Mouse (Mus musculus) CD8-positive naive resting alpha-beta T cell, adult 2 months (primary cell): ENCODE measurements around the gene Pik3c2a.

Experiments
- DNase-seq, 2 experiments: peaks; one replicate each; pipeline ENCODE4 v3.0.0; 2022; ENCODE audit warnings: low read depth in 2 of 2, low spot score in 2 of 2

The Pik3c2a gene

DNA sequence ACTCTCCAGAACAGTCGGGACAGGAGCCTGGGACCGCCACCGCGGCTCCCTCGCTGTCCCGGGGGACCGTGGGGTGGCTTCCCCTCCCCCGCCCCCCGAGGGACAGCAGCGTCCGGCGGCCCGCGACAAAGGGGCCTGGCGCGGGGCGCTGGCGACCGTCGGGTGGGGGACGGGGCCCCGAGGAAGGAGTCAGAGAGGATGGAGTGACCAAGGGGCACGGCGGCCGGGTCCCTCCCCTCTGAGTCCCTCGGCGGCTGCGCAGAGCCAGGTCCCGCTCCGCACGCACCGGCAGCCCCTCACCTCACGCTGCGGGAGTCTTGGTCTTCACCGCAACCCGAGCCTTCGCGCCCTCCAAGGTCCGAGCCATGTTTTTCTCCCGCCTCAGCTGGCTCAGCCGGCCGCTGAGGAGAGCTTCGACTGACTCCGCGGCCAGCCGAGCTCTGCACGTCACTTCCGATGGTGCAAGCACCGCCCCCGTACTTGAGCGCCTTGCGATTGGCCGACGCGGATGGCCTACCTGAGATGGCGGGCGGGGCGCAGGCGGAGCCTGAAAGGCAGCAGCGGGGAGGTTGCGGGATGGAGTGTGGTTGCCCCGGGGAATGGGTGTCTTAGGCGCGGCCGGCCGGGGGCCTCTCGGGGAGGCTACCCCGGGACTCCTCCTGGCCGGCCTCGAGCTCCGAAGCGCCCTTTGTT is at the start of gene Pik3c2a:
Gene Pik3c2a (minus strand): TSS at position 446 of the 693 bp plus-strand sequence.
- DNase-seq: peak; percentile 83 to 87

DNA sequence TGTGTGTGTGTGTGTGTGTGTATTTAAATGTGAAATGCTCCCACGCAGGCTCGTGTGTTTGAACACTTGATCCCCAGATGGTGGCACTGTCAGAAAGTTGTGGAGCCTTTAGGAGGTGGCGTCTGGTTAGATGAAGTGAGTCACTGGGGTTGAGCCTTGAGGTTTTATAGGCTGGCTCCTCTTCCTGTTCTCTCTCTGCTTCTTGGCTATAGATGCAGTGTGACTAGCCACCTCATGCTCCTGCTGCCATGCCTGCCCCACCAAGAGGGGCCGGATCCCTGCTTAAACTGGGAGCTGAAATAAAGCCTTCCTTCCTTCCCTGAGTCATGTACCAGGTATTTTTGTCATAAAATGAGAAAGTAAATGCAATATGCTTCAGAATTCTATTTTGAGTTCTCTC is 47.9 kb upstream of the Pik3c2a start:
- no peak for DNase-seq

DNA sequence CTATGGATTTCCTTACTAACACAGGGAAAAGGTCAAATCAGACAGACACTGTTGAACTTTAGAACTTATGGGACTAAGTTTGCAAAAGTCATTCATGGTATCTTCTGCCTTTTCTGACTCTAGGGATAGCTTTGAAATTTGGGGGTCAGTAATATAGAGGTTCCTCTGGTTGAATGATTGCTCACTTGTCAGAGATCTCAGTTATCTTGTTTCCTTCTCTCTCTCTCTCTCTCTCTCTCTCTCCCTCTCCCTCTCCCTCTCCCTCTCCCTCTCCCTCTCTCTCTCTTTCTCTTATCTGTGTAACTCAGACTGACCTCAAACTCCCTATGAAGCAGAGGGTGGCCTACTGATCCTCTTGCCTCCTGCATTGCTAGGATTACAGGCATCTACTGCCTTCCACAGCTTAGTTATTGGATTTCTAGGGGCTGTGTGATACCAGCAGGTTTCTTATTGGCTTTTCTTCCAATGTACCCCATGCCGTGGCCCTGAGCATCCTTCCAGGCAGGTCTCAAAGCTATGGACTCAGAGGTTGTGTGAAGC is 41.9 kb upstream of the Pik3c2a start:
- no peak for DNase-seq

DNA sequence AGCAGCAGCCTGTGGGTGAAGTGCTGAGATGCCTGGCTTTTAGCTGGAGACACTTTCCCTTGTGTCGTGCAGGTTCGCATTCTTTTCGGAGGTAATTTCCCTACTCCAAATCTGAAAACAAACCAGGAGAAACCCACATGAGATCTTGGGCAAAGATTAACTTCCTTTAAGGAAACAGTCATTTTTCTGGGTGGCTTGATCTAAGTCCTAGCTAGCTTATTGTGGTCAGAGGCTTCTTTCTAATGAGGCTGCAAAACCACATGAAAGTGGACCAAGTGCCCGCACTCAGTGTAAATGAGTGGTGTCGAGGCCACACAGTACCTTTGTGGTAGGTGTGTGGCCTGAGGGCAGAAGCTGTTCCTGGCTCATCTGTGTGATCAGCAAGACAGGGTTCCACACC is 41.0 kb upstream of the Pik3c2a start:
- DNase-seq: peak in 1 of 2 experiments; percentile 9

DNA sequence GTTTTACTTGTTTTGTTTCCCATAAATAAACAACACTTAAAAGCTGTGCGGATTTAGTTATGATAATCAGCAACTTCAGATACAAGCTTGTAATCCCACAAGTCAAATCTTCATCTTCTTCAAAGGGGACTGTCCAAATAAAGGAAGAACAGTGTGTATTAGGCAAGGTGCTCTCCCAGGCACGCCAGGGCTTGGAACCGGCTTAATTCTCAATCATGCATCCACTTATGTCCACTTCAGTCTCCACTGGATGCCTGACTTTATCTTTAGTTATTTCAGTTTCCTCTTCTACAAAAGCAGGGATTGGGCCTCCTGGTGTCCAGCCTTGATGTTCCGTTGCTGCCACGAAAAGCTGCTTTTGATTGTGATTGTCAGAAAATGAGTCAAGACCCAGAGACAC is 40.5 kb upstream of the Pik3c2a start:
- no peak for DNase-seq

DNA sequence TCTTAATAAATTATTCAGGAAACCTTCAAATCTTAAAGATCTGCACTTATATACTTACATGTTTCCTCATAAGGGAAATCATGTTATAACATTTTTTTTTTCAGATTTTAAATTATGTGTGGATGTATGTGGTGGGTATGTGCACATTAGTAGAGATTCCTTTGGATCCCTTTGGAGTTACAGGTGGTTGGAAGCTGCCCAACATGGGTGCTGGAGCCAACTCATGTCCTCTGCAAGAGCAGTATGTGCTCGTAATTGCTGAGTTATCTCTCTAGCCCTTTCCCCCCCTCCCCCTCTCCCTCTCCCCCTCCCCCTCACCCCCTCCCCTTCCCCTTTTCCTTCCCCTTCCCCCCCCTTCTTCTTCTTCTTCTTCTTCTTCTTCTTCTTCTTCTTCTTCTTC is 39.9 kb upstream of the Pik3c2a start:
- DNase-seq: no peak

DNA sequence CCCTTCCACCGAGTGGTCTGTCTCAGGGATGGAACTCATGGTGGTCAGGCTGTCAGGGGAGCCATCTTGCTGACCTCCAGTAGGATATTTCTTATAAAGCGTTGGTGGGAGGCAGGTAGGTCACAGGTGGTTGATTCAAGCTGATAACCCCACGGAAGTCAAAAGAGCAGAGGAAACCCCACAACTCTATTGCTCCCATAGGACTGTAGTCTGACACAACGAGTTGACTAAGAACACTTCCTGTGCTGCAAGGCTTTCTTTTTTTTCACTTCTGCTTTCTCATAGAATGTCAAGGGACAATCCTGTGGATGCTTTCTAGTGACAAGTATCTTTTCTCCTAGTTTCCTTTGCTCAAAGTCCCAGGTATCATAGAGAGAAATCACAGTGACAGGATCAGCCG is 33.0 kb upstream of the Pik3c2a start:
- DNase-seq: no peak

DNA sequence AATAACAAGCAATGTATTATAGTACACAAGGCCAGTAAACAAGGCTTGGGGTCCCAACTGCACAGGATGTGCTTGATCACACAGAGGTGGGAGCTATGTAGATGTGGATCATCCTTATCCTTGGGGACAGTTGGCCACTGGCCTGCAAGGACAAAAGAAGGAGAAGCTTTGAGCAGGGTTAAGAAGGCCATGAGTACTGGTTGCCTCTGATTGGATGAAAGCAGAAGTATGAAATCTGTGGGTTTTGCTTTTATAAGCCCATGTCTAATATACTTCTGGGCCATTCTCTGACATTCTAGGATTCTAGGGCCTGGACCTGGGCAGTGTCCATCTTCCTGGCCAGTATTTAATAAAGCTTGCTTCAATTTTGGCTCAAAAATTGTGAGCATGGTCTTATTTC is 32.6 kb upstream of the Pik3c2a start:
- no peak for DNase-seq

DNA sequence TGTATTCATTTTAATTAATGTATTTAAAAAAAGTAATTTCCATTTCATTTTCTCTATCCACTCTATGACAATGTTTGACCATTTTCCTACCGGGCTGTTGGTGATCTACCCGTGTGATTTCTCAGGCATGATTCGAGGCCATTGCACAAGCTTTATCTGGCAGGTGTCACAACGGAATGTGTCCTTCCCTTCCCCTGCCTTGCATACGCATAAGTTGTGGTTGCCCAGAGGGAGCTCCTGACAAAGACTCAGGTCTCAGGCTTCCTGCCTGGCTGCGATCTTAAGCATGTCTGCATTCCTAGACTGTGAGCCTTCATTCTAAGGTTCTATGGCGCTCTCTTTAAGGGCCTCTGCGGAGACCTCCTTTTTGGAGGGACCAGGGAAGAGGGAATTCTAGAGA is 18.9 kb upstream of the Pik3c2a start:
- DNase-seq: no peak

DNA sequence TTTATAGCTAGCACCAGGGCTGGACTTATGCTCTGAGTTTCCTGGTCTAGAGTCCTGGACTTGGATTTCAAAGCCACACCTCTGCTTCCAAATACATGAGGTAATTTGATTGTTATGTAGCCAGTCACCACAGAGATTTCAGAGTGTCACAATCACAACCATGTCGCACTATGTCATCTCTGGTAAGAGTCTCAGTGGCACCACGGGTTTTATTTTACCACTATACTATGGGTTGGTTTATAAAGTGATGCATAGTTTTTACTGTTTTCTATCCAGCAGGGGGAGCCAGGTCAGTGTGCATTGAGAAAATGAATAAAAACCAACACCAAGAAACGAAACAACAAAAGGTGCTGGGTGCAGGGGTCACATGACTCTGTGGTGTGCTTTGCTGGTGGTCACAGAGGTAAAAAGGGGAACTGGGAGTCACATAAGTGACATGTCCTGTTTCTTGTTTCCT is 15.8 kb upstream of the Pik3c2a start:
- DNase-seq: peak; percentile 16 to 53

DNA sequence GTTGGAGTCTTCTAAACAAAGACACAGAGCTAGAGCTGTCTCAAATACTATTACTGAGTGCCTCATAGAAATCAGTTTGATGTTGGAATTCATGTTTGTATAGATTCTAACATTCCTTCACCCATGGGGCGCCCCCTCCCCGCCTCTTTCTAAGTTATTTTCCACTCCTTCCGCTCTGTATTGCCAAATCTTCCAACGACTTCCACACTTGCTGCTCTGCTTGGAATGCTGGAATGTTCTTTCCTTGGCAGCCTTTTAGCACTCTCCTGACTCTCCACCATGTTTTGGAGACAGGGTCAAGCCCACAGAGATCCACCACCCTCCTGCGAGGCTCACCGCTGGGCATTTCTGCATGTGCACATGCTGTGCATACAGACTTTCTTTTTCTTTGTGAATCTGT is 14.1 kb upstream of the Pik3c2a start:
- DNase-seq: no peak

DNA sequence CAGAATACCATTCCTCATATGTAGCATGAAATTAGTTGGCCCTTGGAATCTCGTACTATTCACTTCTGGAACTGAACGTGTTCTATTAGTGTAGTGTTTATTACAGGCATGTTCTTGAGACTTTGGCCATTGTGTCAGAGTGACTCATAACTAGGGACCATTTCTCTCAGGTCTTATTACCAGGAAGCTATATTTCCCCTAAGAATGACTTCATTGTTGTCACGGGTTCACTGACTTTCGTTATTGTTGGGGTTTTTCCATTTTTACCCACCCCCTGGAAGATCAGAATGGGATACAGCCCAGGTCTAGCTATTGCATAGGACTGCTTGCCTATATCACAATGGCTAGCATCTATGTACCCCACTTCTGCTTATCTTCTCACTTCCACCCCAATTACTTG is 13.7 kb upstream of the Pik3c2a start:
- no peak for DNase-seq

DNA sequence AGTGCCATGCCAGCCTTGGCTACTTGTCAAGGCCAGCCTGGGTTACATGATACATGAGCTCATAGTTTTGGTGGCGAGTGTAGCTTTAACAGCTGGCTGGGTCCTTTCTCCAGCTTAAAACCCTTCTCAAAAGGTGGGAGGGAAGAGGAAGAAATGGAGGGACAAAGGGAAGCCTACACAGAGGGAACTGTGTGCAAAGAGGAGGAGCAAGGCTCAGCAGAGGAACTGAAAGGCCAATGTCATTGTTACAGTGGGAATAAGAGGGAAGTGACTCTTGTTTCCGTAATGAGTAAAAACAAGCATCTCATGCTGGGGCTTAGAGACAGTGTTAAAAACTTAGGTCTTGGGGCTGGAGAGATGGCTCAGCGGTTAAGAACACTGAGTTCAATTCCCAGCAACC is 3.4 kb upstream of the Pik3c2a start:
- no peak for DNase-seq

DNA sequence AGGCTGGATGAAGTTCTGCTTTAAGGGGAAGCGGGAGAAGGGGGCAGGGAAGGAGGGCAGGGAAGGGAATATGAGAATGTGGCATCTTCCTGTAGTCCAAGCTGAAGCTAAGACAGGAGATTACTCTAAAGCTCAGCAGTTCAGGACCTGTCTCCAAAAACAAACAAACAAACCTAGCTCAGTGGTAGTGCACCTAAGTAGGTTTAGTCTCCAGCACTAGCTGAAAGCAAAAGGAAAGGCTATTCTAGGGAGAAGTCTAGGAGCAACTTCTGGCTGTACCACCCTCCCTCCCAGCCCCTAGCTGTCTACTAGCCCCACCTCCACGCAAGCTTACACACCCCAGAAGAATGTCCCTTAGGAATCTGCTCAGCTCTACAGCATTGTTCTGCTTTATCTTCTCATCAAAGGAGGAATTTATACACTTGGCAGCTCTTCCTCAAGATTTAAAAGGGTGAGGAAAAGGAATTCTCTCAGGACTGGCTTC is 1.1 kb upstream of the Pik3c2a start:
- no peak for DNase-seq

DNA sequence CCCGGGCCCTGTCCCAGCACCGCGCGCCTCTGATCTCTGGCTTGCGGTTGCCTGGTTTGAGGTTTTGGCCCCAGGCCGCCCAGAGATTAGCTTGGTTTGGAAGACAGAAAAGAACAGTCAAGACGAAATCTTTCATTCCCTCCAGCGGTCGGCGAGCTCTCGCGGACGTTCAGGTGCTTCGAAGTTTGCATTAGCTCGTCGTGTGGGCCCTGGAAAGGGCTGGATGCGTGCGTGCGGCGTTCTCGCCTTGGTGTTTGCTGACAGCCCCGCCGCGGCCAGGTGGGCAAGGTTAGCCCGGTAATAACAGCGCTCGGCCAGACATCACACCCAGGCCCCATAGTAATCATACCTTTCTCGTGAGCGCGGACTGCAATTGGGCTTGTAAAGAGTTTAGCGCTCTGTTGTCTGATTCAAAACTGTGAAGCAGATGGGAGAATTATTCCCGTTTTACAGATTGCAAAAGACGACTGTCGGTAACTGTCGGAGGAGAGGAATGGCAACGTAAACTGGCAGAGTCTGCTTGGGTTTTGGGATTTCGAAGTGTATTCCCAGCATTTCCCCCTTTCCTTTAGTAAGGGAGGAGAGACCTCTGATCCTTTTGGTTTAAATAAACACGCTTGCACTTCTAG is 562 bp upstream of the Pik3c2a start:
- DNase-seq: peak in 1 of 2 experiments; percentile 43

DNA sequence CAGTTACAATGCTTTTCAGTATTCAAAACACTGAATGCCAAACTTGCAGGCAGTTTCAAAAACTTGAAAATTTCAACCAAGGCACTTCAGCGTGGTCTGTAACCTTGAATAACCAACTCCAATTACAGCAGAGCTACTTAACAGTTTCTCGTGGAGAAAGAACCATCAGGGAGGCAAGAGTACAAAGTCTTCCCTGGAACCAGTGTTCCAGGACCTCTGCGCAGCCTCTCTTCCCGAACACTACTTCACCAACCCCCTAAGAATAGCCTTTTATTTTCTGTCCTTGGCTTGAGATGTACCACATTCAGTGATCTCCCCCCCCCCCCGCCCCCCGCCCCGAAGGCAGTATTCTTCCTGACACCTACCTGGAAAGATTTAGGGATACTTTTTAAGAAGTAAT is 1.0 kb downstream of the Pik3c2a start:
- no peak for DNase-seq

DNA sequence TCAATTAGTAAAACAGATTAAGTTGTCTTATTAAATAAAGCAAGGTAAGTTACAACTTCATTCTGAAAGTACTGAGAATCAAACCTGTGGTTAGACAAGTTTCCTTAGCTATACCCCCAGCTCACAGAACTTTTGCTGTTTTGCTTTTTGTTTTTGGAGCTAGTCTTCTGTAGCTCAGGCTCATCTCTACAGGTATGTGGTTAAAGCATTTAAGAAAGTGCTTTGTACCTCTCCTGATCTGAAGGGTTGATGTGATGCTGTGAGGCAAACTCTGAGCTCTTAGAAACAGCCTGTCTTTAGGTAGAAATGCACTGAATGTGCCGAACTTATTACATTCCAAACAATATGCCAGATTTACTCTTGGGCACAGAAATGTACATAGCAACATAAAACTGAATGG is 1.9 kb downstream of the Pik3c2a start:
- no peak for DNase-seq

DNA sequence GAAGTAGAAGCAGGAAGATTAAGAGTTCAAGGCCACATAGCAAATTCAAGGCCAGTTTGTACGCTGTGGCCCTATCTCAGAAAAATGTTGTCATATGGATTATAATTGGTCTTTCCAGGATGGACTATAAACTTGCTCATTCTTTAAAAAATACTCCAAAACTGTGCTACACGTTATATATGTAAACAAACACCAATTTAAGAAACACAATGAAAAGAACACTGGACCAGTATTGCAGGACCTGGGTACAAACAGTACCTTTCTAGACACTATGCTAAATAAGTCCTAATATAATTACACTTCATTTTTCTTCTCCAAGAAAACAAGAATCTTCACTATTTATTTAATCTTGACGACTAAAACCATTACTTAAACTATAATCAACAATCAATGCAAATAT is 11.6 kb downstream of the Pik3c2a start:
- DNase-seq: no peak

DNA sequence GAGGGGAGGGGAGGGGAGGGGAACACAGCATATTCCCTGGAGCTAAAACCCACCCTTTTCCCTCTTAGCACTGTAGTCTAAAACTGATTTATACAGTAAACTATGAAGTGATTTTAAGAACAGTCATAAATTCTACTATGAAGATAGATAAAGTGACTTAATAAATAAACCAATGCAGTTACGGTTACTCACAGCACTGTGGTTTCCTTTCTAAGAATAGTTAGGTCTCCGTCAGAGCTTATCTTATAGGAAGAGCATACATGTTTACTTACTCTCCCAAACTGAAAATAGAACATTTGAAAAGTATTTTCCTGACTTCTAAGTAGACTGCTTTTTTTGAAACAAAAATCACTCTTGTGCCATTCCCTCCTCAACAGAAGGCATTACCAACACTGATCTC is 12.3 kb downstream of the Pik3c2a start:
- DNase-seq: no peak

DNA sequence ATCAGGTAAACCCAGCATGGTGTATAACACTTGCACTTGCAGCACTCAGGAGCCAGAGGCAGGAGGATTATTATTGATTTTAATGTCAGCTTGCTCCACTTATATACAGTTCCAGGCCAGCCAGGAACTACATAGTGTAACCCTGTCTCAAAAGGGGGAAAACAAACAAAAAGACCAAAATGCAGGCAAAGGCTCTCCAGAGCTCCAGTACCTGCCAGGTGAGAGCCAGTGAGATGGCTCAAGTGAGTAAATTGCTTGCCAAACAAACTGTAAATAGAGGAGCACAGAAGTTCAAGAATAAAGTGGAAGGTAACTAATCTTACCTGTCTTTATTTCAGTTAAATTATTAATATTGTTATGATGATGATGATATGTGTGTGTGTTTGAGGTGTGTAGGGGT is 16.0 kb downstream of the Pik3c2a start:
- DNase-seq: no peak

DNA sequence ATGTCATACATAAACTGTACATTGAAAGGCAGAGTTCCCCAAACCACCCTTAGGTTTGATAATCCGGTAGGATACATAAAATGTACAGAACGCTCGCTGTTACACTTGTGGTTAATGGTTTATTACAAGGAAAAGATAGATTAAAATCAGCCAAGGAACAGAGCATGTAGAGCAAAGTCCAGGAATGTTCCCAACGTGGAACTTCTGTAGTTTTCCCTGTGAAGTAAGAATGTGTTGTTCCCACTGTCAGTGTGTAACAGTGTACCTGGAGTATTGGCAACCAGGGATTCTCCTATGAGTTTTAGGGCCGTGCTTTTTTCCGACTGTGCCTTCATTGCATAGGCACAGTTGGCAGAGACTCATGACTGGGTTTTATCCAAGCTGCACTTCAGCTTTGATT is 17.5 kb downstream of the Pik3c2a start:
- DNase-seq: no peak

DNA sequence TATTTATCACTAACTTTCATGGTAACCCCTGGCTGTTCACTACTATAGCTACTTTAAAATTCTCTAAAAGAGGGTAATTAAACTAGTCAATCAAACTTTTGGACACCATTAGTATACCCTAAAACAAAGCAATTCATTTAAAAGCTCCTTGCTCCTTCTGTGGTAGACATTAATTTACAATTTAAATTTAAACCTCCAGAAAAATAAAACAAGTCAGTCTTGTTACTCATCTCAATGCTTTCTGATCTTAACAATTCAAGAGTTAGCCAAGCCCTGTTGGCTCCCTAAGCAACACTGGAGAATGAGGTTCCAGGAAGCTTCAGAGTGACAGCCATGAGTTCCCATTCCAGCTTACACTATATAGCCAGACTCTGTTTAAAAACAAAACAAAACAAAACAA is 22.2 kb downstream of the Pik3c2a start:
- DNase-seq: no peak

DNA sequence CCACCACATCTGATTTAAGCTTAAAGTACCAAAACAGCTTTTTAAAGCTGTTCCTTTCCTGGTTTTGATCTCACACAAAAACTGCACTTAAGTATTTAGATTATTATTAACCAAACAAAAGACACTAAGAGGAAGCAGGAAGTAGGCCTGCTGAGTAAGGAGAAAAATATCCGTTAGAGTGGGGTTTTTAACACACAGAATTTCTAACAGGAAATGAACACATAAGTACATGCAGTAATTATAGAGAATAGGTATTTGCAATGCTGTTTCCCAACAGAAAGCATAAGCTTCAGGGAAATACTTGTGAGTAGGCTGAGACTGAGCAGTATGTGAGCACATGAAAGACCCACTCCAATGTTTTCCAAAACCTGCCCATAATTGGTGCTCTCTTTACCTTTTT is 33.8 kb downstream of the Pik3c2a start:
- no peak for DNase-seq
